Mouse (Mus musculus) kidney, embryonic 14.5 days (tissue): ENCODE measurements around the gene Tha1. TPM values are rescaled to one million over a fixed set of nuclear protein-coding genes. Genes with fewer than 3 reads are reported as not detected.

ENCODE experiments used
- ATAC-seq: fragments of 200-750 bp; cut with Nextera tagmentation; 2 replicates; pipeline ENCODE4 v1.8.0; 2017; ENCODE audit warnings: moderate number of reproducible peaks, mild to moderate bottlenecking, moderate TSS enrichment, moderate library complexity; ENCODE audit not compliant: low FRiP score, low TSS enrichment
- H3K27ac ChIP-seq: fragments of 300-500 bp; sonication (generic); 2 replicates; pipeline ENCODE4 v1.5.1; 2014; ENCODE audit warnings: low read depth, mild to moderate bottlenecking, low read length, moderate library complexity, mixed read lengths
- H3K27me3 ChIP-seq: fragments of 300-500 bp; sonication (generic); 2 replicates; pipeline ENCODE4 v1.6.1; 2014; ENCODE audit warnings: mild to moderate bottlenecking, low read length; ENCODE audit not compliant: control insufficient read depth, insufficient read depth
- H3K36me3 ChIP-seq: fragments of 300-500 bp; sonication (generic); 2 replicates; pipeline ENCODE4 v1.6.1; 2014; ENCODE audit warnings: low read length, mixed read lengths; ENCODE audit not compliant: control insufficient read depth, insufficient read depth
- H3K4me1 ChIP-seq: fragments of 300-500 bp; sonication (generic); 2 replicates; pipeline ENCODE4 v1.6.1; 2014; ENCODE audit warnings: low read length, mixed read lengths; ENCODE audit not compliant: control insufficient read depth, insufficient read depth
- H3K4me2 ChIP-seq: fragments of 300-500 bp; sonication (generic); replicated peaks from 2 replicates; pipeline ENCODE4 v1.6.1; 2014; ENCODE audit warnings: low read depth, mild to moderate bottlenecking, low read length
- H3K4me3 ChIP-seq: fragments of 300-500 bp; sonication (generic); 2 replicates; pipeline ENCODE4 v1.5.1; 2014; ENCODE audit warnings: mild to moderate bottlenecking, low read length
- H3K9ac ChIP-seq: fragments of 300-500 bp; sonication (generic); 2 replicates; pipeline ENCODE4 v1.6.1; 2014; ENCODE audit warnings: low read depth, mild to moderate bottlenecking, low read length, moderate library complexity
- H3K9me3 ChIP-seq: fragments of 300-500 bp; sonication (generic); 2 replicates; pipeline ENCODE4 v1.6.1; 2016; ENCODE audit warnings: low read length; ENCODE audit not compliant: control insufficient read depth
- WGBS: fragments of 180-500 bp; shearing (Covaris S2); extraction: QIAGEN DNeasy Blood & Tissue Kit; methylation state at CpG from one replicate; pipeline ENCODE4 v1.1.7; 2014; 5-methylcytosine and 5-hydroxymethylcytosine counted together
- polyA plus RNA-seq: library from polyadenylated mRNA; unstranded; fragments of >200 nt; fragmentation: Nextera tagmentation; extraction: Ambion mirVana; gene quantifications from 2 replicates; pipeline ENCODE4 v1.2.1, GENCODE M21; 2014

The Tha1 gene
- 4.3 and 5.1 TPM in 2 replicates for polyA plus RNA-seq

- peak; percentile 83 for ATAC-seq
- WGBS: 1% methylated on average over 51 of the region's 51 CpGs
- Histone ChIP-seq H3K9ac (peak within 1 kb of the TSS; percentile 54), H3K4me3 (peak within 1 kb of the TSS; percentile 58), H3K27ac (no peak within 1 kb of the TSS), H3K27me3 (no peaks in the 10 kb centered on the region), H3K9me3 (no peaks in the 10 kb centered on the region), H3K36me3 (no peaks in the 10 kb centered on the region), H3K4me2 (peak within 1 kb of the TSS; percentile 97), H3K4me1 (peaks cover 3% of the 10 kb centered on the region)
Observed at GRCm38 (mm10) chr11:117872861-117873608, at the start of gene Tha1. Gene Tha1, minus strand, starts transcription at chr11:117873481.

- H3K9ac ChIP-seq: no peak overlapping the region
- H3K4me3 ChIP-seq: no peak overlapping the region
- H3K9me3 ChIP-seq: peaks cover 7% of the 10 kb centered on the region; the same call in 1 of the 2 replicates
- H3K4me2 ChIP-seq: no peak overlapping the region
- peaks cover 11% of the 10 kb centered on the region for H3K4me1 ChIP-seq
- WGBS: 5% methylated on average over 5 of the region's 5 CpGs
- H3K27ac ChIP-seq: no peak overlapping the region
- H3K36me3 ChIP-seq: no peaks in the 10 kb centered on the region
- no peak for ATAC-seq
- H3K27me3 ChIP-seq: no peaks in the 10 kb centered on the region
Observed at GRCm38 (mm10) chr11:117919211-117919610, 45.9 kb upstream of the Tha1 start.

- Histone ChIP-seq H3K4me2 (no peak overlapping the region), H3K4me1 (peaks cover 11% of the 10 kb centered on the region), H3K27me3 (no peaks in the 10 kb centered on the region), H3K9me3 (peaks cover 7% of the 10 kb centered on the region; the same call in 1 of the 2 replicates), H3K9ac (no peak overlapping the region), H3K4me3 (no peak overlapping the region), H3K36me3 (no peaks in the 10 kb centered on the region), H3K27ac (no peak overlapping the region)
- ATAC-seq: no peak
- WGBS: 55% methylated on average over 11 of the region's 11 CpGs
Observed at GRCm38 (mm10) chr11:117918541-117918940, 45.3 kb upstream of the Tha1 start.

GRCm38 (mm10) chr11:117915837-117916236, 42.6 kb upstream of the Tha1 start:
- Histone ChIP-seq H3K4me3 (no peak overlapping the region), H3K36me3 (no peaks in the 10 kb centered on the region), H3K27me3 (no peaks in the 10 kb centered on the region), H3K27ac (no peak overlapping the region), H3K4me2 (no peak overlapping the region), H3K9ac (no peak overlapping the region), H3K9me3 (peaks cover 7% of the 10 kb centered on the region; the same call in 1 of the 2 replicates), H3K4me1 (peaks cover 9% of the 10 kb centered on the region)
- ATAC-seq: no peak
- 92% methylated on average over 7 of the region's 7 CpGs for WGBS

- WGBS: 41% methylated on average over 1 of the region's 1 CpGs
- no peaks in the 10 kb centered on the region for H3K36me3 ChIP-seq
- H3K4me2 ChIP-seq: no peak overlapping the region
- peaks cover 7% of the 10 kb centered on the region; the same call in 1 of the 2 replicates for H3K9me3 ChIP-seq
- H3K27me3 ChIP-seq: no peaks in the 10 kb centered on the region
- H3K9ac ChIP-seq: no peak overlapping the region
- no peak for ATAC-seq
- peaks cover 9% of the 10 kb centered on the region for H3K4me1 ChIP-seq
- H3K4me3 ChIP-seq: no peak overlapping the region
- H3K27ac ChIP-seq: no peak overlapping the region
Observed at GRCm38 (mm10) chr11:117915341-117915740, 42.1 kb upstream of the Tha1 start.

- no peak overlapping the region for H3K9ac ChIP-seq
- no peak overlapping the region for H3K4me2 ChIP-seq
- no peaks in the 10 kb centered on the region for H3K36me3 ChIP-seq
- no peak overlapping the region for H3K27ac ChIP-seq
- H3K9me3 ChIP-seq: peaks cover 7% of the 10 kb centered on the region; the same call in 1 of the 2 replicates
- H3K27me3 ChIP-seq: no peaks in the 10 kb centered on the region
- no peak overlapping the region for H3K4me3 ChIP-seq
- peaks cover 9% of the 10 kb centered on the region for H3K4me1 ChIP-seq
- 50% methylated on average over 12 of the region's 12 CpGs for WGBS
- no peak for ATAC-seq
Observed at GRCm38 (mm10) chr11:117914531-117914930, 41.2 kb upstream of the Tha1 start.

GRCm38 (mm10) chr11:117912684-117913352, 39.5 kb upstream of the Tha1 start:
- 31% methylated on average over 13 of the region's 13 CpGs for WGBS
- Histone ChIP-seq H3K9me3 (peaks cover 7% of the 10 kb centered on the region; the same call in 1 of the 2 replicates), H3K27ac (no peak overlapping the region), H3K4me2 (peak overlapping the region; percentile 15), H3K27me3 (no peaks in the 10 kb centered on the region), H3K4me3 (no peak overlapping the region), H3K4me1 (no peaks in the 10 kb centered on the region), H3K36me3 (no peaks in the 10 kb centered on the region), H3K9ac (peak overlapping the region; percentile 31; the same call in 1 of the 2 replicates)
- peak; percentile 71 for ATAC-seq

GRCm38 (mm10) chr11:117909337-117909736, 36.1 kb upstream of the Tha1 start:
- ATAC-seq: no peak
- 88% methylated on average over 8 of the region's 8 CpGs for WGBS

GRCm38 (mm10) chr11:117904442-117904841, 31.2 kb upstream of the Tha1 start:
- Histone ChIP-seq H3K36me3 (no peaks in the 10 kb centered on the region), H3K4me2 (no peak overlapping the region), H3K27ac (no peak overlapping the region), H3K4me1 (peaks cover 4% of the 10 kb centered on the region; the same call in 1 of the 2 replicates), H3K4me3 (no peak overlapping the region), H3K9ac (no peak overlapping the region), H3K27me3 (no peaks in the 10 kb centered on the region), H3K9me3 (no peaks in the 10 kb centered on the region)
- WGBS: 79% methylated on average over 8 of the region's 8 CpGs
- no peak for ATAC-seq

More at GRCm38 (mm10) chr11:117909337-117909736, 36.1 kb upstream of the Tha1 start:
- Histone ChIP-seq H3K4me3 (no peak overlapping the region), H3K27me3 (no peaks in the 10 kb centered on the region), H3K36me3 (no peaks in the 10 kb centered on the region), H3K9ac (no peak overlapping the region), H3K4me1 (peaks cover 4% of the 10 kb centered on the region; the same call in 1 of the 2 replicates), H3K27ac (no peak overlapping the region), H3K4me2 (no peak overlapping the region), H3K9me3 (no peaks in the 10 kb centered on the region)
